Mouse (Mus musculus): ENCODE data around the gene Myo5a.
A peak's percentile ranks its signal among the peaks of the same experiment; 100 is the strongest.
"Not testable (repeated sequence)": the region's sequence is repeated elsewhere in the genome, so short reads cannot be mapped to it uniquely, and the experiment has no call there.

Myo5a gene

GRCm38 (mm10) chr9:75209246-75209645 lies 138.4 kb downstream of the Myo5a start:
- no peak for DNase-seq

GRCm38 (mm10) chr9:75210269-75210668 lies 139.5 kb downstream of the Myo5a start:
- DNase-seq: no peak

- DNase-seq: no peak
These were observed 144.1 kb downstream of the Myo5a start for GRCm38 (mm10) chr9:75214743-75215413.

GRCm38 (mm10) chr9:75219942-75220341 lies 149.1 kb downstream of the Myo5a start:
- DNase-seq: no peak

GRCm38 (mm10) chr9:75221420-75222287 lies 150.8 kb downstream of the Myo5a start:
- DNase-seq: peak; percentile 11

GRCm38 (mm10) chr9:75231841-75232746 lies 161.3 kb downstream of the Myo5a start, which contains the start of gene Myo5c:
Gene Myo5c (plus strand): TSS chr9:75232020.
- peak; percentile 77 for DNase-seq

GRCm38 (mm10) chr9:75232860-75233259 lies 162.0 kb downstream of the Myo5a start:
- no peak for DNase-seq

- peak; percentile 6 for DNase-seq
These were observed 163.5 kb downstream of the Myo5a start for GRCm38 (mm10) chr9:75234271-75234741.

- no peak for DNase-seq
These were observed 164.3 kb downstream of the Myo5a start for GRCm38 (mm10) chr9:75234983-75235627.

- DNase-seq: no peak
These were observed 164.9 kb downstream of the Myo5a start for GRCm38 (mm10) chr9:75235696-75236095.

- DNase-seq: no peak
These were observed 165.8 kb downstream of the Myo5a start for GRCm38 (mm10) chr9:75236416-75237308.

GRCm38 (mm10) chr9:75238179-75238578 lies 167.4 kb downstream of the Myo5a start:
- no peak for DNase-seq

GRCm38 (mm10) chr9:75243052-75243451 lies 172.2 kb downstream of the Myo5a start:
- DNase-seq: no peak

GRCm38 (mm10) chr9:75243730-75244406 lies 173.1 kb downstream of the Myo5a start:
- DNase-seq: no peak

- DNase-seq: no peak
These were observed 173.7 kb downstream of the Myo5a start for GRCm38 (mm10) chr9:75244527-75244926.

- no peak for DNase-seq
These were observed 175.5 kb downstream of the Myo5a start for GRCm38 (mm10) chr9:75246080-75246930.

GRCm38 (mm10) chr9:75247870-75248269 lies 177.1 kb downstream of the Myo5a start:
- DNase-seq: no peak

GRCm38 (mm10) chr9:75248359-75248758 lies 177.5 kb downstream of the Myo5a start:
- DNase-seq: no peak

GRCm38 (mm10) chr9:75248874-75249273 lies 178.1 kb downstream of the Myo5a start:
- no peak for DNase-seq

GRCm38 (mm10) chr9:75253158-75253557 lies 182.3 kb downstream of the Myo5a start:
- not testable (repeated sequence) for DNase-seq

Data from kidney, adult 18-20 months (tissue).